Mouse (Mus musculus) hindbrain, embryonic 16.5 days (tissue): ENCODE measurements around the gene Gm20481. TPM values are rescaled to one million over a fixed set of nuclear protein-coding genes. Genes with fewer than 3 reads are reported as not detected.
"Not testable (repeated sequence)": the region's sequence is repeated elsewhere in the genome, so short reads cannot be mapped to it uniquely, and the experiment has no call there.

ENCODE experiments used
- ATAC-seq: fragments of 200-750 bp; cut with Nextera tagmentation; 2 replicates; pipeline ENCODE4 v1.8.0; 2017; ENCODE audit warnings: moderate TSS enrichment, moderate library complexity
- H3K27ac ChIP-seq: fragments of 300-500 bp; sonication (generic); 2 replicates; pipeline ENCODE4 v1.5.1; 2014; ENCODE audit warnings: low read depth, mild to moderate bottlenecking, control low read depth, low read length, moderate library complexity
- H3K27me3 ChIP-seq: fragments of 300-500 bp; sonication (generic); replicated peaks from 2 replicates; pipeline ENCODE4 v1.6.1; 2014; ENCODE audit warnings: low read length; ENCODE audit not compliant: control insufficient read depth, insufficient read depth
- H3K36me3 ChIP-seq: fragments of 300-500 bp; sonication (generic); 2 replicates; pipeline ENCODE4 v1.6.1; 2014; ENCODE audit warnings: mild to moderate bottlenecking, low read length, moderate library complexity, mixed read lengths; ENCODE audit not compliant: control insufficient read depth, insufficient read depth
- H3K4me1 ChIP-seq: fragments of 300-500 bp; sonication (generic); 2 replicates; pipeline ENCODE4 v1.6.1; 2014; ENCODE audit warnings: low read depth, low read length; ENCODE audit not compliant: control insufficient read depth, insufficient read depth
- H3K4me2 ChIP-seq: fragments of 300-500 bp; sonication (generic); 2 replicates; pipeline ENCODE4 v1.6.1; 2014; ENCODE audit warnings: mild to moderate bottlenecking, low read length, control low read depth, moderate library complexity
- H3K4me3 ChIP-seq: fragments of 300-500 bp; sonication (generic); 2 replicates; pipeline ENCODE4 v1.5.1; 2014; ENCODE audit warnings: mild to moderate bottlenecking, low read length, control low read depth, moderate library complexity
- H3K9ac ChIP-seq: fragments of 300-500 bp; sonication (generic); 2 replicates; pipeline ENCODE4 v1.6.1; 2014; ENCODE audit warnings: low read depth, mild to moderate bottlenecking, control low read depth, low read length, moderate library complexity
- H3K9me3 ChIP-seq: fragments of 300-500 bp; sonication (generic); 2 replicates; pipeline ENCODE4 v1.6.1; 2014; ENCODE audit warnings: mild to moderate bottlenecking, low read length, moderate library complexity; ENCODE audit not compliant: control insufficient read depth
- WGBS: fragments of 180-500 bp; shearing (Covaris S2); extraction: QIAGEN DNeasy Blood & Tissue Kit; methylation state at CpG from one replicate; pipeline ENCODE4 v1.1.7; 2014; 5-methylcytosine and 5-hydroxymethylcytosine counted together
- polyA plus RNA-seq: library from polyadenylated mRNA; unstranded; fragments of >200 nt; fragmentation: Nextera tagmentation; extraction: Ambion mirVana; gene quantifications from 2 replicates; pipeline ENCODE4 v1.2.1, GENCODE M21; 2015

The Gm20481 gene
- polyA plus RNA-seq, 1 experiment from 2014 or later: not detected

DNA sequence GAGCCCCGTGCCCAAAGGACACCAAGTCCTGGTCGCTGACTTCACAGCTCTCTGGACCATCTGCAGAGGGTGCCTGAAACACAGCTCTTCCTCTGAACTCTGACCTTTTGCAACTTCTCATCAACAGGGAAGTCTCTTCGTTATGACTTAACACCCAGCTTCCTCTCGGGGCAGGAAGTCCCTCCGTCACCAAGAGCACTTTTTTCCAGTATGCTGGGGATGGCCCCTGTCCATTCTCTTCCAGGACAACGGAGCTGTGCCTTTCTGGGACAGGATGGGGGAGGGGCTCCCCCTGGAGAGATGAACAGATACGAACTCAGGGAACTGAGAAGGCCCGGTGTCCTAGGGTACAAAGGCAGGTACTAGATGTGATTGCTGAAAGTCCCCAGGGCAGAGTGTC is 34.9 kb upstream of the Gm20481 start:
- H3K36me3 ChIP-seq: no peaks in the 10 kb centered on the region; the same call in 1 of the 2 replicates
- no peak overlapping the region for H3K27ac ChIP-seq
- H3K4me2 ChIP-seq: no peak overlapping the region
- ATAC-seq: no peak
- no peaks in the 10 kb centered on the region for H3K27me3 ChIP-seq
- H3K9ac ChIP-seq: no peak overlapping the region
- WGBS: 51% methylated on average over 8 of the region's 8 CpGs
- H3K4me1 ChIP-seq: peaks cover 7% of the 10 kb centered on the region
- no peaks in the 10 kb centered on the region for H3K9me3 ChIP-seq
- no peak overlapping the region for H3K4me3 ChIP-seq

GRCm38 (mm10) chr17:34937960-34938505 is 31.7 kb upstream of the Gm20481 start:
- Histone ChIP-seq H3K9ac (no peak overlapping the region), H3K27me3 (no peaks in the 10 kb centered on the region), H3K36me3 (no peaks in the 10 kb centered on the region; the same call in 1 of the 2 replicates), H3K4me1 (no peaks in the 10 kb centered on the region), H3K4me2 (no peak overlapping the region), H3K27ac (no peak overlapping the region), H3K9me3 (no peaks in the 10 kb centered on the region), H3K4me3 (no peak overlapping the region)
- WGBS: 86% methylated on average over 6 of the region's 6 CpGs
- ATAC-seq: no peak

DNA sequence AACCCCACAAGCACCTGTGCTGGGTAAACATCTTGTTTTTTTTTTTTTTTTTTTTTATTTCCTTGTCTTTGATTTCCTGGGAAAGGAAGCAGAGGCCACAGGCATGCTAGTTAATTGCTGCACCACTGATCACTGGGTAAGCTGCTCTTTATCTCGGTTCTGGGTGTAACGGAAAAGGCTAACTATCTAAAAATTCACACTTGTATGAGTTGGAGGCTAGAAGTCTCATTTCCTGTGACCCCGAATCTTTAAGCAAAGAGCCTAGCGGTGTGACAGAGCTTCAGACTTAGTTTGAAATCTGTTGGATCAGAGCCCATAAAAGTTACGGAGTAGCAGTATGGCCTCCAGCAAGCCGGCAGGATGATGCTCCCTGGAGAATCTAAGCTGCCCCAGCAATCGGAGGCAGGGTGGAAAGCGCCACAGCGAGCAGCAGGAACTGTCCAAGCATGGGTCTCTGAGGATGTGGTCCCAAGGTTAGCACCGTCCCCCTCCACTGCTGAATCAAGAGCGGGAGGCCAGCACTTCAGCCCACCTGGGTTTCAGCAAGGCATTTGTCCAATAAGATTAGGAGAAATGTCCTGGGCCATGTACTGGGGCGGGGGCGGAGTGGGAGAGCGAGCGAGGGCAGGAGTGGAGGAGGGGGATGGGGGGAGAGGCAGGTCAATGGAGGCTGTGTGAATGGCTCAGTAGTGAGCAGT is 28.2 kb upstream of the Gm20481 start:
- no peaks in the 10 kb centered on the region for H3K36me3 ChIP-seq
- no peak for ATAC-seq
- H3K27ac ChIP-seq: no peak overlapping the region
- no peaks in the 10 kb centered on the region for H3K27me3 ChIP-seq
- no peaks in the 10 kb centered on the region for H3K9me3 ChIP-seq
- 9% methylated on average over 15 of the region's 15 CpGs for WGBS
- H3K4me2 ChIP-seq: peak overlapping the region; percentile 36
- H3K4me3 ChIP-seq: peak overlapping the region; percentile 18; the same call in 1 of the 2 replicates
- H3K4me1 ChIP-seq: no peaks in the 10 kb centered on the region
- H3K9ac ChIP-seq: peak overlapping the region; percentile 39

DNA sequence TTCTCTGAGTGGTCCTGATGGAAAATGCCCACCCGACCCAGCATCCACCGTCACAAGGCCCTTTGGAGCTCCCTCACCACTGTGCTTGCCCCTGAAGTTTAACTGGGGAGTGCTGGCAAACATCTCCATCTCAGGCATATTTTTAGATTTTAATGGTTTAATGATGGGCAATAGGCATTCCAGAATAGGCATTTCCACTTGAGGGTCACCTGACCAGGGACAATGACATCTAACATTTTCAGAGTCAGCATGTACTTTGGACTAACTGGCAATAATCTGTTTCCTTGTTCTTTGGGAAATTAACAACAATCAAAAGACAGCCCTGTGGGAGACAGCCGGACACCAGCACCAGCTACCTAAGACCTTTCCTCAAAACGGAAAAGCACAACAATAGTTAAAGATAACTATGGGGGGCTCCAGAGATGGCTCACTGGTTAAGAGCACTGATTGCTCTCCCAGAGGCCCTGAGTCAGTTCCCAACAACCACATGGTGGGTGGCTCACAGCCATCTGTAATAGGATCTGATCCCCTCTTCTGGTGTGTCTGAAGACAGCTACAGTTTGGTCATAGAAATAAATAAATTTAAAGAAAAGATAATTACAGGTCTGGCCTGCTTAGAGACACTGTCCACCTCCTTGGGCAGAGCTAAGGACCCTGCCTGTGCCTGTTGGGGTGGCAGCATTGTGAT is 26.4 kb upstream of the Gm20481 start:
- Histone ChIP-seq H3K4me3 (no peak overlapping the region), H3K4me2 (no peak overlapping the region)
- WGBS: 87% methylated on average over 4 of the region's 4 CpGs

DNA sequence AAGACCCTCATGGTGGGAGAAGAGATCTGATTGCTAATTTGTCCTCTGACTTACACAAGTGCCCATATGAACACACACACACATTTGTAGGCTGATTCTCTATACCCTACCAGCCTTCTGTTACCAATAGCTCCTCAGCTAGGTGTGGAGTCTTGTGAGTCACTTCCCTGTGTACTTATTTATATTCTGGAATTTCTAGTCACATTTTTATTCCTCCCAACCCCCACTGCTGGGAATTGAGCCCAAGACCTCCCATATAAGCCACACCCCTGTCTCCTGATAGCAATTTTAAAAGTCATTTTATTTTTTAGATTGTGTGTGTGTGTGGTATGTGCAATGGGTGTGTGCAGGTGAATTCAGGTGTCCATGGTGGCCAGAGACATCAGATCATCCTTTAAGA is 25.4 kb upstream of the Gm20481 start:
- H3K9ac ChIP-seq: no peak overlapping the region
- H3K4me2 ChIP-seq: no peak overlapping the region
- no peaks in the 10 kb centered on the region for H3K36me3 ChIP-seq
- no peak overlapping the region for H3K27ac ChIP-seq
- H3K27me3 ChIP-seq: no peaks in the 10 kb centered on the region
- ATAC-seq: no peak
- H3K4me1 ChIP-seq: no peaks in the 10 kb centered on the region
- H3K4me3 ChIP-seq: no peak overlapping the region
- H3K9me3 ChIP-seq: no peaks in the 10 kb centered on the region

More for the DNA sequence above, 26.4 kb upstream of the Gm20481 start:
- no peak overlapping the region for H3K9ac ChIP-seq
- H3K4me1 ChIP-seq: no peaks in the 10 kb centered on the region
- ATAC-seq: no peak
- H3K27ac ChIP-seq: no peak overlapping the region
- no peaks in the 10 kb centered on the region for H3K36me3 ChIP-seq
- no peaks in the 10 kb centered on the region for H3K9me3 ChIP-seq
- no peaks in the 10 kb centered on the region for H3K27me3 ChIP-seq

DNA sequence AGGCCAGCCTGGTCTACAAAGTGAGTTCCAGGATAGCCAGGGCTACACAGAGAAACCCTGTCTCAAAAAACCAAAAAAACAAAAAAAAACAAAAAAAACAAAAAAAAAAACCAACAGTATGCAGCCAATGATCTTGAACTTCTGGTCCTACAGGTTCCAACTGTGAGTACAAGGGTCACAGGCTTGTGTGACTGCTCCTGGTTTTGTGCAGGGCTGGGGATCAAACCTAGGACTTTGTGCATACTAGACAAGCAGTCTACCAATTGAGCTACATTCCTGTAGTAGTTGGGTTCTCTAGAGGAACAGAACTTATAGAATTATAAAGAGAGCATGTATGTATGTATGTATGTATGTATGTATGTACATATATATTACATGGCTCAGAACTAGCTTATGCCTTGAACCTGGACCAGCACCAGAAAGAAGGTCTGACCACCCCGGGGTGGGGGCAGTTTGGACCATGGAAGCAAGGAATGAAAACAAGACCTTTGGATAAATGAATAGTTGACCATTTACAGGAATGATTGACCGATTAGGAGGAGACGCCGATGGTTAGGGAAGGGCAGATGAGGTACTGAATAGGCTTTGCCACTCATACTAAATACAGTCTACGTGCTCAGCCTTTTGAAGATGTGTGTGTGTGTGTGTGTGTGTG is 23.1 kb upstream of the Gm20481 start:
- Histone ChIP-seq H3K4me1 (peaks cover 11% of the 10 kb centered on the region), H3K4me3 (no peak overlapping the region), H3K36me3 (peaks cover 6% of the 10 kb centered on the region), H3K27ac (no peak overlapping the region), H3K9ac (no peak overlapping the region), H3K9me3 (no peaks in the 10 kb centered on the region), H3K4me2 (no peak overlapping the region), H3K27me3 (no peaks in the 10 kb centered on the region)
- ATAC-seq: no peak
- 90% methylated on average over 5 of the region's 5 CpGs for WGBS

- Histone ChIP-seq H3K27ac (no peak overlapping the region), H3K4me2 (no peak overlapping the region), H3K4me1 (peaks cover 11% of the 10 kb centered on the region), H3K36me3 (peaks cover 6% of the 10 kb centered on the region), H3K9me3 (no peaks in the 10 kb centered on the region), H3K4me3 (no peak overlapping the region), H3K9ac (no peak overlapping the region), H3K27me3 (no peaks in the 10 kb centered on the region)
- 25% methylated on average over 8 of the region's 8 CpGs for WGBS
- no peak for ATAC-seq
Observed at GRCm38 (mm10) chr17:34947606-34948005, 22.1 kb upstream of the Gm20481 start.

- Histone ChIP-seq H3K4me1 (peaks cover 11% of the 10 kb centered on the region), H3K27ac (0 out of 2 replicates have a peak overlapping the region, but pooled peaks have one; percentile 3)
- H3K9ac ChIP-seq, H3K27me3 ChIP-seq, ATAC-seq, H3K36me3 ChIP-seq, H3K4me2 ChIP-seq, H3K9me3 ChIP-seq, H3K4me3 ChIP-seq: not testable (repeated sequence)
- WGBS: 54% methylated on average over 9 of the region's 9 CpGs
Observed at GRCm38 (mm10) chr17:34948721-34949552, 20.8 kb upstream of the Gm20481 start.
